Mouse (Mus musculus): Measurements from ENCODE around the gene Snapc3. TPM values are rescaled to one million over a fixed set of nuclear protein-coding genes. Genes with fewer than 3 reads are reported as not detected.

Gene Snapc3
- total and polyA plus RNA-seq, 2 experiments from 2014 or later = 42.3 to 56.6 TPM

DNA sequence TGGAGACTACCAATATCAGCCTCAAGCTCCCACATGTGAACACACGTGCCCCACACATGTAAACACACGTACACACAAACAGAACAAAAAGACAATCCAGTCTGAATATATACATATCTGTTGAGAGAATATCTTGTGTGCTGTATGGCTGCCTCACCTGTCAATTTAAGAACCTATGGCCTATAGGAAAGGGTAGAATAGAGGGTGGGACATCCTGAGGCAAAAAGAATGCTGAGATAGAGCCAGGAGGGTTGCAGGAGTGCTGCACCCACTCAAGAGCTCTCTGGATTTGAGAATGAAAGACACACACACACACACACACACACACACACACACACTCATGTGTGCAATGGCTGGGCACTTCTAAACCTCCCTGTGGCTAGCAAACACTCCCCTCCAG is 19.0 kb upstream of the Snapc3 start:
- no peak for ATAC-seq
- Histone ChIP-seq H3K9ac (no peak overlapping the region), H3K36me3 (ENCODE audit: insufficient read depth) (no peaks in the 10 kb centered on the region), H3K9me3 (ENCODE audit: low read length) (peaks cover 7% of the 10 kb centered on the region), H3K4me2 (ENCODE audit: low read depth) (no peak overlapping the region), H3K27me3 (ENCODE audit: insufficient read depth, low read length) (no peaks in the 10 kb centered on the region), H3K4me1 (ENCODE audit: insufficient read depth) (no peaks in the 10 kb centered on the region), H3K4me3 (ENCODE audit: low read depth, low read length) (no peak overlapping the region), H3K27ac (ENCODE audit: low read depth, low read length) (no peak overlapping the region)
- DNase-seq = no peak
- WGBS = 83% methylated on average over 2 of the region's 2 CpGs
- TF ChIP-seq CTCF (IDR thresholded peaks at IDR 0.05; ENCODE audit: low read depth) = no peak

- no peak for TF ChIP-seq CTCF (IDR thresholded peaks at IDR 0.05; ENCODE audit: low read depth)
- Histone ChIP-seq H3K36me3 (ENCODE audit: insufficient read depth) (no peaks in the 10 kb centered on the region), H3K4me2 (ENCODE audit: low read depth) (no peak overlapping the region), H3K27ac (ENCODE audit: low read depth, low read length) (no peak overlapping the region), H3K4me3 (ENCODE audit: low read depth, low read length) (no peak overlapping the region), H3K9ac (no peak overlapping the region), H3K4me1 (ENCODE audit: insufficient read depth) (no peaks in the 10 kb centered on the region), H3K27me3 (ENCODE audit: insufficient read depth, low read length) (no peaks in the 10 kb centered on the region), H3K9me3 (ENCODE audit: low read length) (peaks cover 8% of the 10 kb centered on the region)
- ATAC-seq (no peak), DNase-seq (no peak)
- 85% methylated on average over 7 of the region's 7 CpGs for WGBS
These were observed 16.6 kb upstream of the Snapc3 start for GRCm38 (mm10) chr4:83400691-83401595.

GRCm38 (mm10) chr4:83401712-83402111 is 15.8 kb upstream of the Snapc3 start:
- Histone ChIP-seq H3K36me3 (ENCODE audit: insufficient read depth) (no peaks in the 10 kb centered on the region), H3K9me3 (ENCODE audit: low read length) (peaks cover 8% of the 10 kb centered on the region), H3K27me3 (ENCODE audit: insufficient read depth, low read length) (no peaks in the 10 kb centered on the region), H3K4me2 (ENCODE audit: low read depth) (no peak overlapping the region), H3K27ac (ENCODE audit: low read depth, low read length) (no peak overlapping the region), H3K9ac (no peak overlapping the region), H3K4me1 (ENCODE audit: insufficient read depth) (no peaks in the 10 kb centered on the region), H3K4me3 (ENCODE audit: low read depth, low read length) (no peak overlapping the region)
- TF ChIP-seq CTCF (IDR thresholded peaks at IDR 0.05; ENCODE audit: low read depth) = no peak
- no peak for DNase-seq
- no peak for ATAC-seq

DNA sequence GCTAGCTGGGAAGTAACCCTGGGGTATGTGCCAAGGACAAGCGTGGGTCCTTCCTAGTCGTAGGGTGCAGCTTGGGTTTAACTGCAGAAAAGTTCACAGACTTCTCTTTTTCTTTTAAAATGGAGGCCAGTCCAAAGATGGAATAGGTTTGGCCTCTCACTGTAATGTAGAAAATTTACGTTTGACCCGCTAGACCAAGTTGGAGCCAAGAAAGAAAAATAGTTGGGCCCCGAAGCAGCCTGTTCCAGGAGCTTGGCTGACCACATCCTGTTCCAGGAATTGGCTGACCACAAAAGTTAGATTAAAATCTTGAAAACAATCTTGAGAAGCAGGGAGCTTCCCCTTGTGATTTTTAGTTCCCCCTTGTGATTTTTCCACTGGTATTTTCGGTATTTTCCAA is 9.8 kb upstream of the Snapc3 start:
- no peaks in the 10 kb centered on the region for H3K4me1 ChIP-seq (ENCODE audit: insufficient read depth)
- peaks cover 15% of the 10 kb centered on the region for H3K9me3 ChIP-seq (ENCODE audit: low read length)
- H3K4me2 ChIP-seq (ENCODE audit: low read depth) = no peak overlapping the region
- no peak for TF ChIP-seq CTCF (IDR thresholded peaks at IDR 0.05; ENCODE audit: low read depth)
- H3K9ac ChIP-seq = no peak overlapping the region
- no peak overlapping the region for H3K4me3 ChIP-seq (ENCODE audit: low read depth, low read length)
- H3K27ac ChIP-seq (ENCODE audit: low read depth, low read length) = no peak overlapping the region
- ATAC-seq (no peak), DNase-seq (no peak)
- 95% methylated on average over 6 of the region's 6 CpGs for WGBS
- H3K36me3 ChIP-seq (ENCODE audit: insufficient read depth) = no peaks in the 10 kb centered on the region
- H3K27me3 ChIP-seq (ENCODE audit: insufficient read depth, low read length) = no peaks in the 10 kb centered on the region

DNA sequence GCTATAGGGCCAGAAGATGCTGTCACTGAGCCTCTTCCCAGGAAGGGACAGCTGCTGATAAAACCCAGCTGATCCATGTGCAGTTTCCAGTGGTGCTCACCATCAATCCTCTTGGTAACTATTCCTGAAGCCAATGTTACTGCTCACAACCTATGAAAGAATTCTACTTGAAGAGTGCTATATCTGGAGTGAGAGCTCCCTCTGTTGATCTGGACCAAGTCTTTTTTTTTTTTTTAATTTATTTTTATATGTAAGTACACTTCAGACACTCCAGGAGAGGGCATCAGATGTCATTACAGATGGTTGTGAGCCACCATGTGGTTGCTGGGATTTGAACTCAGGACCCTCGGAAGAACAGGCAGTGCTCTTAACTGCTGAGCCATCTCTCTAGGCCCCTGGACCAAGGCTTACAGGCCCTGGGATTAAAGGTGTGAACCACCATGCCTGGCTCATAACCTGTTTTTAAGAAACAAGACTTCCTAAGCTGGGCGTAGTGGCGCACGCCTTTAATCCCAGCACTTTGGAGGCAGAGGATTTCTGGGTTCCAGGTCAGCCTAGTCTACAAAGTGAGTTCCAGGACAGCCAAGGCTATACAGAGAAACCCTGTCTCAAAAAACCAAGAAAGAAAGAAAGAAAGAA is 7.5 kb upstream of the Snapc3 start:
- no peak overlapping the region for H3K9ac ChIP-seq
- ATAC-seq (peak; percentile 53), DNase-seq (peak; percentile 26)
- peaks cover 7% of the 10 kb centered on the region; the same call in 1 of the 2 replicates for H3K9me3 ChIP-seq (ENCODE audit: low read length)
- no peak overlapping the region for H3K4me2 ChIP-seq (ENCODE audit: low read depth)
- no peaks in the 10 kb centered on the region for H3K27me3 ChIP-seq (ENCODE audit: insufficient read depth, low read length)
- H3K4me3 ChIP-seq (ENCODE audit: low read depth, low read length) = no peak overlapping the region
- H3K36me3 ChIP-seq (ENCODE audit: insufficient read depth) = no peaks in the 10 kb centered on the region
- peak; percentile 51 for TF ChIP-seq CTCF (IDR thresholded peaks at IDR 0.05; ENCODE audit: low read depth)
- H3K4me1 ChIP-seq (ENCODE audit: insufficient read depth) = no peaks in the 10 kb centered on the region
- WGBS = 95% methylated on average over 4 of the region's 4 CpGs
- no peak overlapping the region for H3K27ac ChIP-seq (ENCODE audit: low read depth, low read length)

DNA sequence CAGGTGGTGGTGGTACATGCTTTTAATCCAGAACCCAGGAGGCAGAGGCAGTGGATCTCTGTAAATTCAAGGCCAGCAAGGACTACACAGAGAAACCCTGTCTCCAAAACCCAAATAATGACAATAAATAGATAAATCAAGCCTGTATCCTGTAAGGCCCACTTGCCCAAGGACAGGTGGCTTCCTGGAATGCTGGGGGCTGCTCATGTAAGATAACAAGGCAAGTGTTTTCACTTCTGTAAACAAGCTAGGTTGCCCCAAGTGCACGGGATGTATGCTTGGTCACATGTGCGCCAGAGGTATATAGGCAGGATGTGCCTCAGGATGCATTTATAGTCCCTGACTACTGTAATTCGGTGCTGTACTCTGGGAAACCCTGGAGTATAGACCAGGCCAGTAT is 5.5 kb upstream of the Snapc3 start:
- H3K4me1 ChIP-seq (ENCODE audit: insufficient read depth) = no peaks in the 10 kb centered on the region
- H3K27ac ChIP-seq (ENCODE audit: low read depth, low read length) = no peak overlapping the region
- TF ChIP-seq CTCF (IDR thresholded peaks at IDR 0.05; ENCODE audit: low read depth) = no peak
- H3K27me3 ChIP-seq (ENCODE audit: insufficient read depth, low read length) = no peaks in the 10 kb centered on the region
- H3K9ac ChIP-seq = no peak overlapping the region
- peaks cover 7% of the 10 kb centered on the region; the same call in 1 of the 2 replicates for H3K9me3 ChIP-seq (ENCODE audit: low read length)
- no peaks in the 10 kb centered on the region for H3K36me3 ChIP-seq (ENCODE audit: insufficient read depth)
- ATAC-seq (no peak), DNase-seq (no peak)
- no peak overlapping the region for H3K4me3 ChIP-seq (ENCODE audit: low read depth, low read length)
- 85% methylated on average over 3 of the region's 3 CpGs for WGBS
- H3K4me2 ChIP-seq (ENCODE audit: low read depth) = no peak overlapping the region

DNA sequence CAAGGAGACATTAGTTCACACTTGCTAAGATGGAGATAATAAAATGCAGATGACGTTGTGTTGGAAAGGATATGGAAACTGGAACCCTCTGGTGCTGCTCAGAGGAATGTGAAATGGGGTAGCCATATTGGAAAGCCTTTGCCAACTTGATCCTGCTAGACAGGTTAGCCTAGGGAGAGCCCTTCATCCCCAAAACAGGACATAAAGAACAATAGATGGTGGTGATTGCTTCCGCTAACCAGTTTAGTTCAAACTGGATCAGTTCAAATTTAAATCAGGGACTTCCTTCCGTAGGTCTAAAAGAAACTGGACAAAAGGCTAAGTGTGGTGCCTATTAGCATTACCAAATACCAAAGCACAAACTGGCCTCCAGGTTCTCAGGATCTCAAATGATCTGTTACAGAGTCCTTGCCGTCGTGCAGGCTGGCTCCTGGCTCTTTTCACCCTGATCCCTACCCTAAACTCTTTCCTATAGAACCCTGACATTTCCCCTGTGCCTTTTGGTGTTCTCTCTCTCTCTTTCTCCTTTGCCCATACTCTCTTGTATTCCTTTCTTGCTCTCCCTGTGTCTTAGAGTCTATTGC is 3.2 kb upstream of the Snapc3 start:
- 75% methylated on average over 5 of the region's 5 CpGs for WGBS
- peaks cover 9% of the 10 kb centered on the region; the same call in 1 of the 2 replicates for H3K4me1 ChIP-seq (ENCODE audit: insufficient read depth)
- H3K27ac ChIP-seq (ENCODE audit: low read depth, low read length) = no peak overlapping the region
- H3K9me3 ChIP-seq (ENCODE audit: low read length) = no peaks in the 10 kb centered on the region
- H3K9ac ChIP-seq = no peak overlapping the region
- TF ChIP-seq CTCF (IDR thresholded peaks at IDR 0.05; ENCODE audit: low read depth) = no peak
- H3K4me2 ChIP-seq (ENCODE audit: low read depth) = no peak overlapping the region
- H3K36me3 ChIP-seq (ENCODE audit: insufficient read depth) = no peaks in the 10 kb centered on the region
- no peaks in the 10 kb centered on the region for H3K27me3 ChIP-seq (ENCODE audit: insufficient read depth, low read length)
- ATAC-seq (no peak), DNase-seq (no peak)
- H3K4me3 ChIP-seq (ENCODE audit: low read depth, low read length) = no peak overlapping the region
